Mouse (Mus musculus): ENCODE measurements around the gene Krtap24-1.

GRCm38 (mm10) chr16:88575885-88576679 lies 36.0 kb downstream of the Krtap24-1 start:
- no peak for TF ChIP-seq CTCF (IDR thresholded peaks at IDR 0.05; ENCODE audit: low read depth)
- no peak for TF ChIP-seq EP300 (IDR thresholded peaks at IDR 0.05; ENCODE audit: low read depth)

All from liver, embryonic 14.5 days (tissue).